Mouse (Mus musculus) ES-E14 (cell line): ENCODE measurements around the gene Sash1.

Source experiments
- CHD2 ChIP-seq: IDR thresholded peaks from 2 replicates; pipeline ENCODE4 v1.6.1; 2014; ENCODE audit warnings: mild to moderate bottlenecking, low read depth, low read length, inconsistent platforms
- HCFC1 ChIP-seq: IDR thresholded peaks from 2 replicates; pipeline ENCODE4 v1.6.1; 2012; ENCODE audit warnings: low read length, inconsistent platforms, borderline replicate concordance; ENCODE audit not compliant: insufficient read depth
- MAFK ChIP-seq: IDR thresholded peaks from 2 replicates; pipeline ENCODE4 v1.6.1; 2014; ENCODE audit warnings: mild to moderate bottlenecking, low read depth, low read length, inconsistent platforms; ENCODE audit not compliant: insufficient read depth
- ZC3H11A ChIP-seq: IDR thresholded peaks from 2 replicates; pipeline ENCODE4 v1.6.1; 2012; ENCODE audit warnings: low read depth, mild to moderate bottlenecking, inconsistent platforms, low read length, borderline replicate concordance

DNA sequence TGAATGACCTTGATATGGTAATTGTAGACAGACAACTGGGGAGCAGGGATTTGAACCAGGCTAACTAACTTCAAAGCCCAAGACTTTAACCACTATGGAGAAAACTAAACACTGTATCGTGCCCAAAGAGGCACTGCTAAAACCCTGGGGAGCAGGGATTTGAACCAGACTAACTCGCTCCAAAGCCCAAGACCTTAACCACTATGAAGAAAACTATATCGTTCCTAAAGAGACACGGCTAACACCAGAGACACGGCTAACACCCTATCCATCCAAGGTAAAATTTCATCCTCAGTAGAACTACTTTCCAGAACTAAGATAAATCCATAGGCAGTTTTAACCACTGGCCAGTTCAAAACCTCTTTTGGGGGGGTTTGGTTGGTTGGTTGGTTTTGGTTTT lies 1.3 kb downstream of the Sash1 start:
- TF ChIP-seq CHD2 (no peak), ZC3H11A (no peak), MAFK (no peak), HCFC1 (no peak)
